Mouse (Mus musculus) embryo, embryonic 10 days (tissue): ENCODE results near the gene Lingo2.
A peak's percentile ranks its signal among the peaks of the same experiment; 100 is the strongest.

ENCODE experiments used
- DNase-seq: peaks from one replicate; pipeline ENCODE4 v3.0.0-alpha.2; 2015; ENCODE audit warnings: low spot score

The Lingo2 gene

GRCm38 (mm10) chr4:36951150-36951954 is at the start of gene Lingo2:
Gene Lingo2, minus strand, starts transcription at chr4:36951747.
- peak; percentile 43 for DNase-seq

GRCm38 (mm10) chr4:36973358-36973757 is 21.8 kb upstream of the Lingo2 start:
- no peak for DNase-seq

- DNase-seq = peak; percentile 26
These were observed 1.2 kb upstream of the Lingo2 start for GRCm38 (mm10) chr4:36952431-36953429.

- no peak for DNase-seq
These were observed 338 bp upstream of the Lingo2 start for GRCm38 (mm10) chr4:36951955-36952215.

- peak; percentile 7 for DNase-seq
These were observed 777 bp downstream of the Lingo2 start for GRCm38 (mm10) chr4:36950790-36951149.

- DNase-seq = peak; percentile 76
These were observed 1.4 kb downstream of the Lingo2 start for GRCm38 (mm10) chr4:36950021-36950751.

GRCm38 (mm10) chr4:36890810-36891209 is 60.7 kb downstream of the Lingo2 start:
- DNase-seq = no peak

- no peak for DNase-seq
These were observed 61.2 kb downstream of the Lingo2 start for GRCm38 (mm10) chr4:36890365-36890764.

- no peak for DNase-seq
These were observed 76.8 kb downstream of the Lingo2 start for GRCm38 (mm10) chr4:36874781-36875180.

- peak; percentile 4 for DNase-seq
These were observed 126.6 kb downstream of the Lingo2 start for GRCm38 (mm10) chr4:36824982-36825381.

- DNase-seq = no peak
These were observed 129.6 kb downstream of the Lingo2 start for GRCm38 (mm10) chr4:36821914-36822313.

- DNase-seq = no peak
These were observed 176.5 kb downstream of the Lingo2 start for GRCm38 (mm10) chr4:36775088-36775487.

- DNase-seq = no peak
These were observed 220.9 kb downstream of the Lingo2 start for GRCm38 (mm10) chr4:36730691-36731090.

GRCm38 (mm10) chr4:36716411-36716810 is 235.1 kb downstream of the Lingo2 start:
- no peak for DNase-seq

- DNase-seq = no peak
These were observed 252.7 kb downstream of the Lingo2 start for GRCm38 (mm10) chr4:36698888-36699287.

- no peak for DNase-seq
These were observed 254.7 kb downstream of the Lingo2 start for GRCm38 (mm10) chr4:36696810-36697209.

- no peak for DNase-seq
These were observed 291.6 kb downstream of the Lingo2 start for GRCm38 (mm10) chr4:36659920-36660319.

GRCm38 (mm10) chr4:36647753-36648152 is 303.8 kb downstream of the Lingo2 start:
- no peak for DNase-seq

- DNase-seq = no peak
These were observed 315.9 kb downstream of the Lingo2 start for GRCm38 (mm10) chr4:36635666-36636065.

- no peak for DNase-seq
These were observed 374.7 kb downstream of the Lingo2 start for GRCm38 (mm10) chr4:36576801-36577200.

- DNase-seq = no peak
These were observed 375.3 kb downstream of the Lingo2 start for GRCm38 (mm10) chr4:36576256-36576655.

- DNase-seq = no peak
These were observed 385.0 kb downstream of the Lingo2 start for GRCm38 (mm10) chr4:36566544-36566943.
